Mouse (Mus musculus) liver, embryonic 13.5 days (tissue): ENCODE data around the gene Exoc4. TPM values are rescaled to one million over a fixed set of nuclear protein-coding genes. Genes with fewer than 3 reads are reported as not detected.

Source experiments
- ATAC-seq: fragments of 200-750 bp; cut with Nextera tagmentation; 2 replicates; pipeline ENCODE4 v1.8.0; 2017; ENCODE audit warnings: low read depth, mild to moderate bottlenecking, moderate number of reproducible peaks, moderate library complexity
- DNase-seq: peaks from one replicate; pipeline ENCODE4 v3.0.0; 2022
- H3K27ac ChIP-seq: fragments of 300-500 bp; sonication (generic); 2 replicates; pipeline ENCODE4 v1.5.1; 2015; ENCODE audit warnings: moderate library complexity, mild to moderate bottlenecking, inconsistent platforms
- H3K27me3 ChIP-seq: fragments of 300-500 bp; sonication (generic); 2 replicates; pipeline ENCODE4 v1.6.1; 2015; ENCODE audit warnings: mild to moderate bottlenecking, inconsistent platforms
- H3K36me3 ChIP-seq: fragments of 300-500 bp; sonication (generic); 2 replicates; pipeline ENCODE4 v1.6.1; 2015; ENCODE audit warnings: mild to moderate bottlenecking, inconsistent platforms
- H3K4me1 ChIP-seq: fragments of 300-500 bp; sonication (generic); replicated peaks from 2 replicates; pipeline ENCODE4 v1.6.1; 2015; ENCODE audit warnings: inconsistent platforms
- H3K4me2 ChIP-seq: fragments of 300-500 bp; sonication (generic); 2 replicates; pipeline ENCODE4 v1.6.1; 2015; ENCODE audit warnings: inconsistent platforms, mild to moderate bottlenecking, moderate library complexity
- H3K4me3 ChIP-seq: fragments of 300-500 bp; sonication (generic); replicated peaks from 2 replicates; pipeline ENCODE4 v1.5.1; 2015; ENCODE audit warnings: mild to moderate bottlenecking, inconsistent platforms
- H3K9ac ChIP-seq: fragments of 300-500 bp; sonication (generic); 2 replicates; pipeline ENCODE4 v1.6.1; 2015; ENCODE audit warnings: mild to moderate bottlenecking, inconsistent platforms
- H3K9me3 ChIP-seq: fragments of 300-500 bp; sonication (generic); replicated peaks from 2 replicates; pipeline ENCODE4 v1.6.1; 2016; ENCODE audit warnings: inconsistent platforms
- WGBS: fragments of 180-500 bp; shearing (Covaris S2); methylation state at CpG from one replicate; pipeline ENCODE4 v1.1.7; 2015; ENCODE audit not compliant: insufficient replicate concordance; 5-methylcytosine and 5-hydroxymethylcytosine counted together
- polyA plus RNA-seq: library from polyadenylated mRNA; unstranded; fragments of >200 nt; fragmentation: Nextera tagmentation; extraction: Ambion mirVana; gene quantifications from 2 replicates; pipeline ENCODE4 v1.2.1, GENCODE M21; 2015

Gene Exoc4
- polyA plus RNA-seq, 1 experiment from 2014 or later: 11.0 TPM

DNA sequence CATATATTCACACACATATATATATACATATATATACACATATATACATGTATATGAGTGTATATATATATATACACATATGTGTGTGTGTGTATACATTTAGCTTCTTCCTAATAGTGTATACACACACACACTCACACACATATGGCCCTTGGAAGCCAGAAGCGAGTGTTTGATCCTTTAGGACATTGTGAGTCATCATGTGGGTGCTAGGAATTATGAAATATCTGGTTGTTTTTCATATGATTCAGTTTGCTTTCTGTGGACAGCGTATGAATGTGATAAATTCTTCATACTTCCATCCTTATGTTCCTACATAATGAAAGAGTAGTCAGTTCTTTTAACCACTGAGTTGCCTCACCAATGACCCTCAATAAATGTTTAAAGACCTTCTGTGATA is 473.9 kb downstream of the Exoc4 start:
- DNase-seq (no peak), ATAC-seq (no peak)
- Histone ChIP-seq H3K4me1 (0 out of 2 replicates have a peak, but pooled peaks cover 2% of the 10 kb centered on the region), H3K27me3 (no peaks in the 10 kb centered on the region), H3K27ac (no peak overlapping the region), H3K9ac (no peak overlapping the region), H3K4me3 (no peak overlapping the region), H3K36me3 (no peaks in the 10 kb centered on the region), H3K9me3 (no peaks in the 10 kb centered on the region), H3K4me2 (no peak overlapping the region)
- WGBS: 70% methylated on average over 2 of the region's 2 CpGs

- 78% methylated on average over 3 of the region's 3 CpGs for WGBS
- Histone ChIP-seq H3K9me3 (no peaks in the 10 kb centered on the region), H3K36me3 (no peaks in the 10 kb centered on the region), H3K9ac (no peak overlapping the region), H3K4me2 (no peak overlapping the region), H3K4me1 (0 out of 2 replicates have a peak, but pooled peaks cover 2% of the 10 kb centered on the region), H3K27ac (no peak overlapping the region), H3K27me3 (no peaks in the 10 kb centered on the region), H3K4me3 (no peak overlapping the region)
- ATAC-seq (no peak), DNase-seq (no peak)
Measured at GRCm38 (mm10) chr6:33724596-33724995, 475.7 kb downstream of the Exoc4 start.

- no peak overlapping the region for H3K4me2 ChIP-seq
- H3K4me1 ChIP-seq: 0 out of 2 replicates have a peak, but pooled peaks cover 2% of the 10 kb centered on the region
- 76% methylated on average over 1 of the region's 1 CpGs for WGBS
- H3K9ac ChIP-seq: no peak overlapping the region
- H3K9me3 ChIP-seq: no peaks in the 10 kb centered on the region
- no peaks in the 10 kb centered on the region for H3K27me3 ChIP-seq
- H3K27ac ChIP-seq: no peak overlapping the region
- no peak overlapping the region for H3K4me3 ChIP-seq
- ATAC-seq (peak; percentile 58), DNase-seq (no peak)
- no peaks in the 10 kb centered on the region for H3K36me3 ChIP-seq
Measured at GRCm38 (mm10) chr6:33727271-33727670, 478.4 kb downstream of the Exoc4 start.

DNA sequence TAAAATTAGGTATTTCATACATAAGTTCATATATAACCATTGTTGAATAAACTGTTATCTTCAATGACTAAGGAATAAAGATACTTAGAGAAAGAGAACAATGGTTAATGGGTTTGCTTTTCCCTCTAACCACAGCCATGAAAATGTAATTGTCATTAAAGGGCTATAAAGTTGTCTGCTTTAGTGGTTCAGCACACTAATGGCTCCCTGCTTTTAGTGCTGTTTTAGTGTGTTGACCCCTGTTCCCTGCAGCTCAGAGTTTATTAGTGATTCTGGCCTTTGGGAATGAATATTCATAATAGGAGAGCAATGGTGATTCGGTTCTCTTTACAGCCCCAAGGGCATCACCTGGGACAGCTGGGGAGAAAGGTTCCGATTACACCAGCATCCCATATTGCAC is 483.3 kb downstream of the Exoc4 start:
- Histone ChIP-seq H3K9me3 (no peaks in the 10 kb centered on the region), H3K36me3 (no peaks in the 10 kb centered on the region), H3K27me3 (no peaks in the 10 kb centered on the region), H3K4me3 (no peak overlapping the region), H3K9ac (no peak overlapping the region), H3K4me2 (no peak overlapping the region), H3K27ac (no peak overlapping the region), H3K4me1 (0 out of 2 replicates have a peak, but pooled peaks cover 2% of the 10 kb centered on the region)
- no peak for ATAC-seq
- DNase-seq: no peak
- WGBS: 72% methylated on average over 2 of the region's 2 CpGs

DNA sequence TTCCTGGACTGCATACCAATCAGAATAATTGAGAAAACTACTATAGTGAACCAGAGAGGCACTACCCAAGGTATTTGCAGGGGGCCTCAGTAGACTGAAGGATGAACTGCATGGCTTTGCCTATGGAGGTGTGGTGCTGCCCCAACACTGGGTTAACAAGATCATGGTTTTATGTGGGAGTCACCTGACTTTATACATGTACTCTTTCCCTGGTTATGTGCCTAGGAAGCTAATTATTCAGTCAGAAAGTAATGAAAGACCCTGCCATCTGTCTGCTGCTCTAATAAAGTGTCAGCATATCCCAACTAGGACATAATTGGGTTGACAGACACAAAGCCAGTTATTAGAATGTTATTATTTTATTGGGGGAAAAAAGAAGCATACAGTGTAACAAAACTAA is 484.7 kb downstream of the Exoc4 start:
- Histone ChIP-seq H3K27me3 (no peaks in the 10 kb centered on the region), H3K4me3 (no peak overlapping the region), H3K4me1 (no peaks in the 10 kb centered on the region), H3K36me3 (no peaks in the 10 kb centered on the region), H3K27ac (no peak overlapping the region), H3K9me3 (no peaks in the 10 kb centered on the region), H3K9ac (no peak overlapping the region), H3K4me2 (no peak overlapping the region)
- DNase-seq (no peak), ATAC-seq (no peak)

GRCm38 (mm10) chr6:33734032-33734431 is 485.1 kb downstream of the Exoc4 start:
- ATAC-seq: no peak
- no peaks in the 10 kb centered on the region for H3K4me1 ChIP-seq
- 71% methylated on average over 3 of the region's 3 CpGs for WGBS

GRCm38 (mm10) chr6:33738857-33739291 is 490.0 kb downstream of the Exoc4 start:
- WGBS: 58% methylated on average over 3 of the region's 3 CpGs
- DNase-seq (no peak), ATAC-seq (no peak)
- Histone ChIP-seq H3K9me3 (no peaks in the 10 kb centered on the region), H3K4me1 (no peaks in the 10 kb centered on the region), H3K9ac (no peak overlapping the region), H3K4me2 (no peak overlapping the region), H3K27me3 (no peaks in the 10 kb centered on the region), H3K27ac (no peak overlapping the region), H3K4me3 (no peak overlapping the region), H3K36me3 (no peaks in the 10 kb centered on the region)

More at GRCm38 (mm10) chr6:33734032-33734431, 485.1 kb downstream of the Exoc4 start:
- H3K9me3 ChIP-seq: no peaks in the 10 kb centered on the region
- H3K9ac ChIP-seq: no peak overlapping the region
- no peak overlapping the region for H3K4me2 ChIP-seq
- H3K27me3 ChIP-seq: no peaks in the 10 kb centered on the region
- no peak for DNase-seq
- no peak overlapping the region for H3K27ac ChIP-seq
- no peak overlapping the region for H3K4me3 ChIP-seq
- H3K36me3 ChIP-seq: no peaks in the 10 kb centered on the region

GRCm38 (mm10) chr6:33739304-33739703 is 490.4 kb downstream of the Exoc4 start:
- WGBS: 77% methylated on average over 4 of the region's 4 CpGs
- ATAC-seq (no peak), DNase-seq (no peak)
- Histone ChIP-seq H3K9ac (no peak overlapping the region), H3K4me3 (no peak overlapping the region), H3K4me2 (no peak overlapping the region), H3K27ac (no peak overlapping the region), H3K4me1 (no peaks in the 10 kb centered on the region), H3K36me3 (no peaks in the 10 kb centered on the region), H3K27me3 (no peaks in the 10 kb centered on the region), H3K9me3 (no peaks in the 10 kb centered on the region)

- no peak for ATAC-seq
- no peaks in the 10 kb centered on the region for H3K36me3 ChIP-seq
- 56% methylated on average over 5 of the region's 5 CpGs for WGBS
- no peak overlapping the region for H3K4me2 ChIP-seq
- no peak overlapping the region for H3K9ac ChIP-seq
- H3K4me3 ChIP-seq: no peak overlapping the region
- no peak for DNase-seq
- H3K9me3 ChIP-seq: no peaks in the 10 kb centered on the region
- H3K27ac ChIP-seq: no peak overlapping the region
- no peaks in the 10 kb centered on the region for H3K4me1 ChIP-seq
- no peaks in the 10 kb centered on the region for H3K27me3 ChIP-seq
Measured at GRCm38 (mm10) chr6:33755976-33756375, 507.1 kb downstream of the Exoc4 start.

GRCm38 (mm10) chr6:33761557-33761956 is 512.7 kb downstream of the Exoc4 start:
- H3K9me3 ChIP-seq: no peaks in the 10 kb centered on the region
- no peaks in the 10 kb centered on the region for H3K36me3 ChIP-seq
- H3K27ac ChIP-seq: no peak overlapping the region
- no peak overlapping the region for H3K9ac ChIP-seq
- no peak overlapping the region for H3K4me2 ChIP-seq
- ATAC-seq (no peak), DNase-seq (no peak)
- H3K4me3 ChIP-seq: no peak overlapping the region
- H3K4me1 ChIP-seq: no peaks in the 10 kb centered on the region
- no peaks in the 10 kb centered on the region for H3K27me3 ChIP-seq

DNA sequence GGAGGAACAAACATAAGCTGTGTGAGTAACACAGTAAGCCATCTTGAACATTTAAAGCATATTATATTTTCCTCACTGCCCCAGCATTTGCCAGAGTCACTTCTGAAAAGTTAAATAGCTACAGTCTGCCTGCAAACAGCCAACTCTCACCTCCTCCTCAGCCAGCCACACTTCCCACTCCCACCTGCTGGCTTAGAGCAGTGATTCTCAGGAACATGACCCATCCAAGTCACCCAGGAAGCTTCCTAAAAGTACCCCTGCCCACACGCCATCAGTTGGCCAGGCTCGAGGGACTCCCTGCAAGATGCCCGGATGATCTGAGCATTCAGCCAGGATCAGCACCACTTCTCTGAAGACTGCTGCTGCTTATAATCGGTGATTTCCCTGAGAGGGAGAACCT is 514.4 kb downstream of the Exoc4 start:
- no peaks in the 10 kb centered on the region for H3K9me3 ChIP-seq
- H3K4me3 ChIP-seq: no peak overlapping the region
- H3K36me3 ChIP-seq: no peaks in the 10 kb centered on the region
- H3K27ac ChIP-seq: no peak overlapping the region
- H3K27me3 ChIP-seq: no peaks in the 10 kb centered on the region
- ATAC-seq: no peak
- no peaks in the 10 kb centered on the region for H3K4me1 ChIP-seq
- WGBS: 72% methylated on average over 4 of the region's 4 CpGs
- no peak for DNase-seq
- H3K4me2 ChIP-seq: no peak overlapping the region
- no peak overlapping the region for H3K9ac ChIP-seq

DNA sequence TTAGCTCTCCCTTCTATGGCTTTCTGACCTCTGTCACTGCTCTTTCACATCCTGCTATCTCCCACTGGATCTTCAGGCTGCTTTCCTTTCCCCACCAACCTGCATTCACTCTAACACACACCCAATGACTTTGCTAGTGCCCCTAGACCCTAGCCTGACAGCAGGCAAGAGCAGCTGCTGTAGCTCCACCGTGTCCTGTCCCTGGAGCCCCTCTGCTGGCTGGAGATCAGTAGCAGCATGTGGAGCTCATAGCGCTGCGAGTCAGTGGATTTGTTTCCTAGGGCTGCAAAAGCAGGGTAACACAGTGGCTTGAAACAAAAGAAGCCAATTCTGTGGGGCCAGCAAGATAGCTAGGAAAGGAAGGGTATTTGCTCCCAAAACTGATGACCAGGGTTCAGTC is 515.1 kb downstream of the Exoc4 start:
- H3K9ac ChIP-seq: no peak overlapping the region
- H3K4me3 ChIP-seq: no peak overlapping the region
- no peaks in the 10 kb centered on the region for H3K36me3 ChIP-seq
- H3K4me1 ChIP-seq: no peaks in the 10 kb centered on the region
- H3K27ac ChIP-seq: no peak overlapping the region
- ATAC-seq (no peak), DNase-seq (no peak)
- H3K4me2 ChIP-seq: no peak overlapping the region
- WGBS: 66% methylated on average over 3 of the region's 3 CpGs
- H3K9me3 ChIP-seq: no peaks in the 10 kb centered on the region
- H3K27me3 ChIP-seq: no peaks in the 10 kb centered on the region
